Mouse (Mus musculus) limb, embryonic 10.5 days (tissue): ENCODE measurements around the gene Rbms1. TPM values are rescaled to one million over a fixed set of nuclear protein-coding genes. Genes with fewer than 3 reads are reported as not detected.
A peak's percentile ranks its signal among the peaks of the same experiment; 100 is the strongest.

ENCODE experiments used
- DNase-seq: peaks from one replicate; pipeline ENCODE4 v3.0.0-alpha.2; 2017; ENCODE audit warnings: low spot score
- H3K27ac ChIP-seq: fragments of 300-500 bp; sonication (generic); 2 replicates; pipeline ENCODE4 v1.5.1; 2016; ENCODE audit warnings: mild to moderate bottlenecking
- H3K27me3 ChIP-seq: fragments of 300-500 bp; sonication (generic); 2 replicates; pipeline ENCODE4 v1.6.1; 2016; ENCODE audit warnings: low read depth, mild to moderate bottlenecking; ENCODE audit not compliant: poor library complexity, severe bottlenecking
- H3K36me3 ChIP-seq: fragments of 300-500 bp; sonication (generic); 2 replicates; pipeline ENCODE4 v1.6.1; 2016; ENCODE audit warnings: mild to moderate bottlenecking, moderate library complexity
- H3K4me1 ChIP-seq: fragments of 300-500 bp; sonication (generic); 2 replicates; pipeline ENCODE4 v1.6.1; 2016
- H3K4me3 ChIP-seq: fragments of 300-500 bp; sonication (generic); 2 replicates; pipeline ENCODE4 v1.5.1; 2016; ENCODE audit warnings: mild to moderate bottlenecking, moderate library complexity
- H3K9me3 ChIP-seq: fragments of 300-500 bp; sonication (generic); replicated peaks from 2 replicates; pipeline ENCODE4 v1.6.1; 2016; ENCODE audit warnings: mild to moderate bottlenecking
- WGBS: fragments of 180-500 bp; shearing (Covaris S2); methylation state at CpG from one replicate; pipeline ENCODE4 v1.1.7; 2016; 5-methylcytosine and 5-hydroxymethylcytosine counted together
- polyA plus RNA-seq: library from polyadenylated mRNA; unstranded; fragments of >200 nt; fragmentation: Nextera tagmentation; extraction: Ambion mirVana; gene quantifications from 2 replicates; pipeline ENCODE4 v1.2.1, GENCODE M21; 2016

The Rbms1 gene
- polyA plus RNA-seq: 118 and 124 TPM in 2 replicates

GRCm38 (mm10) chr2:60962671-60963421 lies at the start of gene Rbms1:
TSS of gene Rbms1 (minus strand) at chr2:60963192.
- WGBS: under 1% methylated on average over 50 of the region's 51 CpGs
- H3K27ac ChIP-seq: peak within 1 kb of the TSS; percentile 99
- H3K4me1 ChIP-seq: peaks cover 34% of the 10 kb centered on the region
- H3K9me3 ChIP-seq: no peaks in the 10 kb centered on the region
- 0 out of 2 replicates have a peak, but pooled peaks cover 2% of the 10 kb centered on the region for H3K36me3 ChIP-seq
- DNase-seq: peak; percentile 88
- no peaks in the 10 kb centered on the region for H3K27me3 ChIP-seq
- H3K4me3 ChIP-seq: peak within 1 kb of the TSS; percentile 90

GRCm38 (mm10) chr2:61012249-61012828 lies 49.3 kb upstream of the Rbms1 start:
- Histone ChIP-seq H3K4me1 (no peaks in the 10 kb centered on the region), H3K9me3 (no peaks in the 10 kb centered on the region), H3K4me3 (no peak overlapping the region), H3K27ac (no peak overlapping the region), H3K36me3 (no peaks in the 10 kb centered on the region), H3K27me3 (no peaks in the 10 kb centered on the region)
- WGBS: 80% methylated on average over 3 of the region's 3 CpGs
- no peak for DNase-seq

GRCm38 (mm10) chr2:60986286-60986685 lies 23.3 kb upstream of the Rbms1 start:
- WGBS: 88% methylated on average over 5 of the region's 5 CpGs
- peaks cover 2% of the 10 kb centered on the region; the same call in 1 of the 2 replicates for H3K4me1 ChIP-seq
- no peak for DNase-seq

GRCm38 (mm10) chr2:60978538-60979313 lies 15.7 kb upstream of the Rbms1 start:
- Histone ChIP-seq H3K27ac (no peak overlapping the region), H3K4me3 (no peak overlapping the region), H3K9me3 (no peaks in the 10 kb centered on the region), H3K4me1 (peaks cover 5% of the 10 kb centered on the region), H3K27me3 (no peaks in the 10 kb centered on the region), H3K36me3 (no peaks in the 10 kb centered on the region)
- 37% methylated on average over 4 of the region's 4 CpGs for WGBS
- no peak for DNase-seq

More at GRCm38 (mm10) chr2:60986286-60986685, 23.3 kb upstream of the Rbms1 start:
- H3K9me3 ChIP-seq: no peaks in the 10 kb centered on the region
- no peak overlapping the region for H3K27ac ChIP-seq
- H3K4me3 ChIP-seq: no peak overlapping the region
- no peaks in the 10 kb centered on the region for H3K36me3 ChIP-seq
- no peaks in the 10 kb centered on the region for H3K27me3 ChIP-seq

GRCm38 (mm10) chr2:60972189-60972814 lies 9.3 kb upstream of the Rbms1 start:
- Histone ChIP-seq H3K36me3 (no peaks in the 10 kb centered on the region), H3K4me1 (no peaks in the 10 kb centered on the region), H3K4me3 (no peak overlapping the region), H3K27ac (no peak overlapping the region), H3K9me3 (no peaks in the 10 kb centered on the region), H3K27me3 (no peaks in the 10 kb centered on the region)
- WGBS: 85% methylated on average over 7 of the region's 7 CpGs
- DNase-seq: no peak

- Histone ChIP-seq H3K9me3 (no peaks in the 10 kb centered on the region), H3K36me3 (no peaks in the 10 kb centered on the region), H3K27ac (peak overlapping the region; percentile 99), H3K4me1 (peaks cover 34% of the 10 kb centered on the region), H3K27me3 (no peaks in the 10 kb centered on the region), H3K4me3 (peak overlapping the region; percentile 90)
- no peak for DNase-seq
- WGBS: 14% methylated on average over 5 of the region's 5 CpGs
Observed at GRCm38 (mm10) chr2:60963616-60964015, 624 bp upstream of the Rbms1 start.

- Histone ChIP-seq H3K4me1 (peaks cover 34% of the 10 kb centered on the region), H3K27ac (peak overlapping the region; percentile 99), H3K9me3 (no peaks in the 10 kb centered on the region), H3K4me3 (peak overlapping the region; percentile 90), H3K36me3 (0 out of 2 replicates have a peak, but pooled peaks cover 2% of the 10 kb centered on the region), H3K27me3 (no peaks in the 10 kb centered on the region)
- no peak for DNase-seq
- WGBS: under 1% methylated on average over 57 of the region's 64 CpGs
Observed at GRCm38 (mm10) chr2:60962001-60962670, 856 bp downstream of the Rbms1 start.

GRCm38 (mm10) chr2:60961281-60961680 lies 1.7 kb downstream of the Rbms1 start:
- H3K4me1 ChIP-seq: peaks cover 34% of the 10 kb centered on the region
- no peaks in the 10 kb centered on the region for H3K27me3 ChIP-seq
- H3K27ac ChIP-seq: peak overlapping the region; percentile 99
- no peaks in the 10 kb centered on the region for H3K9me3 ChIP-seq
- DNase-seq: peak; percentile 42
- 38% methylated on average over 5 of the region's 5 CpGs for WGBS
- peak overlapping the region; percentile 90 for H3K4me3 ChIP-seq
- H3K36me3 ChIP-seq: 0 out of 2 replicates have a peak, but pooled peaks cover 2% of the 10 kb centered on the region

GRCm38 (mm10) chr2:60948241-60948640 lies 14.8 kb downstream of the Rbms1 start:
- Histone ChIP-seq H3K9me3 (no peaks in the 10 kb centered on the region), H3K36me3 (peaks cover 12% of the 10 kb centered on the region), H3K4me1 (no peaks in the 10 kb centered on the region), H3K27me3 (no peaks in the 10 kb centered on the region), H3K27ac (no peak overlapping the region), H3K4me3 (no peak overlapping the region)
- WGBS: 54% methylated on average over 3 of the region's 3 CpGs
- no peak for DNase-seq

- Histone ChIP-seq H3K9me3 (no peaks in the 10 kb centered on the region), H3K27me3 (no peaks in the 10 kb centered on the region), H3K36me3 (peaks cover 10% of the 10 kb centered on the region), H3K27ac (no peak overlapping the region), H3K4me3 (no peak overlapping the region), H3K4me1 (no peaks in the 10 kb centered on the region)
- 87% methylated on average over 4 of the region's 4 CpGs for WGBS
- no peak for DNase-seq
Observed at GRCm38 (mm10) chr2:60947817-60948216, 15.2 kb downstream of the Rbms1 start.

- no peak overlapping the region for H3K27ac ChIP-seq
- H3K36me3 ChIP-seq: peaks cover 11% of the 10 kb centered on the region; the same call in 1 of the 2 replicates
- H3K4me1 ChIP-seq: peaks cover 6% of the 10 kb centered on the region
- DNase-seq: no peak
- no peaks in the 10 kb centered on the region for H3K27me3 ChIP-seq
- H3K4me3 ChIP-seq: no peak overlapping the region
- H3K9me3 ChIP-seq: no peaks in the 10 kb centered on the region
- 65% methylated on average over 8 of the region's 8 CpGs for WGBS
Observed at GRCm38 (mm10) chr2:60940454-60940961, 22.5 kb downstream of the Rbms1 start.

- H3K27ac ChIP-seq: no peak overlapping the region
- DNase-seq: no peak
- no peaks in the 10 kb centered on the region for H3K27me3 ChIP-seq
- 87% methylated on average over 2 of the region's 2 CpGs for WGBS
- H3K4me1 ChIP-seq: peaks cover 6% of the 10 kb centered on the region
- H3K36me3 ChIP-seq: peaks cover 11% of the 10 kb centered on the region; the same call in 1 of the 2 replicates
- H3K4me3 ChIP-seq: no peak overlapping the region
- H3K9me3 ChIP-seq: no peaks in the 10 kb centered on the region
Observed at GRCm38 (mm10) chr2:60939957-60940356, 23.0 kb downstream of the Rbms1 start.
